Mouse (Mus musculus): ENCODE data around the gene Vash1.

DNA sequence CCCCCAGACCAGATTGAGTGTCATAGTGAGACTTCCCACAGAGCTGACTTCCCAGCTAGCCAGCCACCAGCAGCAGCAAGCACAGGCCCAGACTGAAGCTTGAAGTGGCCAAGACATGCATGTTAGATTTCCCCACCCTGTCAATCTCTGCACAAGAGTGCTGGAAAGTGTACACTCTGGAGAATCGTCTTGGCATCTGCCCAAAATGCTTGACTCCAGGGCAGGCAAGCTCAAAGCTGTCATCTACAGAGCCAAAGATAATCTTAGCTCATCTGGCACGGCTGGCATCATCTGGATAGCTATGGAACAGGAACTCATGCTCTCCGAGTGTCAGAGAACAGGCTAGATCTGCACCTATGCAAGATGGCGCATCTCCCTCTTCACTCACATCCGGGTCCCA lies 43.0 kb downstream of the Vash1 start:
- TF ChIP-seq POLR2A (IDR thresholded peaks at IDR 0.05; ENCODE audit: extremely low read depth, insufficient read depth, low read length) (no peak), CTCF (IDR thresholded peaks at IDR 0.05; ENCODE audit: low read depth, low read length) (no peak)
